Mouse (Mus musculus) hindbrain, embryonic 13.5 days (tissue): Measurements from ENCODE around the gene Eda. TPM values are rescaled to one million over a fixed set of nuclear protein-coding genes. Genes with fewer than 3 reads are reported as not detected.

ENCODE experiments used
- ATAC-seq: fragments of 200-750 bp; cut with Nextera tagmentation; 2 replicates; pipeline ENCODE4 v1.8.0; 2017; ENCODE audit warnings: moderate TSS enrichment; ENCODE audit not compliant: low FRiP score
- H3K27ac ChIP-seq: fragments of 300-500 bp; sonication (generic); 2 replicates; pipeline ENCODE4 v1.5.1; 2015; ENCODE audit warnings: inconsistent platforms, mild to moderate bottlenecking, moderate library complexity
- H3K27me3 ChIP-seq: fragments of 300-500 bp; sonication (generic); 2 replicates; pipeline ENCODE4 v1.6.1; 2015; ENCODE audit warnings: mild to moderate bottlenecking, inconsistent platforms
- H3K36me3 ChIP-seq: fragments of 300-500 bp; sonication (generic); 2 replicates; pipeline ENCODE4 v1.6.1; 2015; ENCODE audit warnings: mild to moderate bottlenecking, inconsistent platforms
- H3K4me1 ChIP-seq: fragments of 300-500 bp; sonication (generic); replicated peaks from 2 replicates; pipeline ENCODE4 v1.6.1; 2015; ENCODE audit warnings: inconsistent platforms
- H3K4me2 ChIP-seq: fragments of 300-500 bp; sonication (generic); 2 replicates; pipeline ENCODE4 v1.6.1; 2015; ENCODE audit warnings: inconsistent platforms, mild to moderate bottlenecking, moderate library complexity
- H3K4me3 ChIP-seq: fragments of 300-500 bp; sonication (generic); 2 replicates; pipeline ENCODE4 v1.5.1; 2015; ENCODE audit warnings: mild to moderate bottlenecking, inconsistent platforms
- H3K9ac ChIP-seq: fragments of 300-500 bp; sonication (generic); 2 replicates; pipeline ENCODE4 v1.6.1; 2015; ENCODE audit warnings: mild to moderate bottlenecking, inconsistent platforms
- H3K9me3 ChIP-seq: fragments of 300-500 bp; sonication (generic); 2 replicates; pipeline ENCODE4 v1.6.1; 2016; ENCODE audit warnings: inconsistent platforms
- WGBS: fragments of 180-500 bp; shearing (Covaris S2); methylation state at CpG from one replicate; pipeline ENCODE4 v1.1.7; 2015; 5-methylcytosine and 5-hydroxymethylcytosine counted together
- polyA plus RNA-seq: library from polyadenylated mRNA; unstranded; fragments of >200 nt; fragmentation: Nextera tagmentation; extraction: Ambion mirVana; gene quantifications from 2 replicates; pipeline ENCODE4 v1.2.1, GENCODE M21; 2015

The Eda gene
- polyA plus RNA-seq, 1 experiment from 2014 or later = 1.4 TPM

GRCm38 (mm10) chrX:100314172-100314902 lies 338.9 kb downstream of the Eda start:
- Histone ChIP-seq H3K4me2 (no peak overlapping the region), H3K36me3 (no peaks in the 10 kb centered on the region)
- ATAC-seq = no peak

GRCm38 (mm10) chrX:100340687-100341086 lies 365.3 kb downstream of the Eda start:
- H3K36me3 ChIP-seq = no peaks in the 10 kb centered on the region
- H3K4me2 ChIP-seq = no peak overlapping the region
- H3K4me3 ChIP-seq = no peak overlapping the region
- H3K27me3 ChIP-seq = 0 out of 2 replicates have a peak, but pooled peaks cover 11% of the 10 kb centered on the region
- no peaks in the 10 kb centered on the region for H3K9me3 ChIP-seq
- ATAC-seq = no peak
- H3K4me1 ChIP-seq = no peaks in the 10 kb centered on the region
- no peak overlapping the region for H3K9ac ChIP-seq
- 90% methylated on average over 2 of the region's 2 CpGs for WGBS
- H3K27ac ChIP-seq = no peak overlapping the region

More at GRCm38 (mm10) chrX:100314172-100314902, 338.9 kb downstream of the Eda start:
- no peak overlapping the region for H3K27ac ChIP-seq
- no peak overlapping the region for H3K9ac ChIP-seq
- no peaks in the 10 kb centered on the region for H3K4me1 ChIP-seq
- no peaks in the 10 kb centered on the region for H3K9me3 ChIP-seq
- H3K4me3 ChIP-seq = no peak overlapping the region
- H3K27me3 ChIP-seq = no peaks in the 10 kb centered on the region

DNA sequence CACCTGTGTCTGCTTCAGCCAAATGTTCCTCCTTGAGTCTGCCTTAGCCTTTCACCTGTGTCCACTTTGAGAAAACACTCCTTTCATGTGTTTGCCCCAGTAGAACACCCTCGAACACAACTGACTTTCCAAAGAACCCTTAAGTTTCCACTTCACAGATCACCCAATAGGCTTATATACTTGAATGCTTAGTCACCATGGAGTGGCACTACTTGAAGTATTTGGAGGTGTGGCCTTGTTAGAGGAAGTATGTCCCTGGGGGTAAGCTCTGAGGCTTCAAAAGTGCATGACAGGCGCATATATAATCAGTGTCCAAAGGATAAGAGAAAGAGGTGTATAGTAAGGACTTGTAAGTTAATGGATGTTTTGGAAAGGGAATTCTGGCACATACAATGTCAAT lies 369.0 kb downstream of the Eda start:
- no peaks in the 10 kb centered on the region for H3K4me1 ChIP-seq
- H3K4me3 ChIP-seq = no peak overlapping the region
- H3K4me2 ChIP-seq = no peak overlapping the region
- WGBS = 85% methylated on average over 2 of the region's 2 CpGs
- no peak overlapping the region for H3K9ac ChIP-seq
- H3K36me3 ChIP-seq = no peaks in the 10 kb centered on the region
- H3K9me3 ChIP-seq = no peaks in the 10 kb centered on the region
- H3K27me3 ChIP-seq = 0 out of 2 replicates have a peak, but pooled peaks cover 11% of the 10 kb centered on the region
- no peak overlapping the region for H3K27ac ChIP-seq
- no peak for ATAC-seq

- Histone ChIP-seq H3K36me3 (no peaks in the 10 kb centered on the region), H3K4me1 (no peaks in the 10 kb centered on the region), H3K27ac (no peak overlapping the region), H3K9me3 (no peaks in the 10 kb centered on the region), H3K4me3 (no peak overlapping the region), H3K9ac (no peak overlapping the region), H3K4me2 (no peak overlapping the region), H3K27me3 (peaks cover 12% of the 10 kb centered on the region; the same call in 1 of the 2 replicates)
- no peak for ATAC-seq
- WGBS = 97% methylated on average over 2 of the region's 2 CpGs
Measured at GRCm38 (mm10) chrX:100356974-100357373, 381.6 kb downstream of the Eda start.

GRCm38 (mm10) chrX:100389887-100390286 lies 414.5 kb downstream of the Eda start:
- peaks cover 4% of the 10 kb centered on the region; the same call in 1 of the 2 replicates for H3K27me3 ChIP-seq
- H3K4me2 ChIP-seq = no peak overlapping the region
- ATAC-seq = no peak
- H3K9me3 ChIP-seq = no peaks in the 10 kb centered on the region
- no peak overlapping the region for H3K27ac ChIP-seq
- no peak overlapping the region for H3K9ac ChIP-seq
- 79% methylated on average over 1 of the region's 1 CpGs for WGBS
- H3K4me3 ChIP-seq = no peak overlapping the region
- peaks cover 4% of the 10 kb centered on the region; the same call in 1 of the 2 replicates for H3K4me1 ChIP-seq
- H3K36me3 ChIP-seq = no peaks in the 10 kb centered on the region

- no peak overlapping the region for H3K9ac ChIP-seq
- peaks cover 4% of the 10 kb centered on the region; the same call in 1 of the 2 replicates for H3K27me3 ChIP-seq
- ATAC-seq = no peak
- WGBS = 34% methylated on average over 6 of the region's 6 CpGs
- no peak overlapping the region for H3K27ac ChIP-seq
- H3K9me3 ChIP-seq = no peaks in the 10 kb centered on the region
- no peak overlapping the region for H3K4me3 ChIP-seq
- H3K4me1 ChIP-seq = peaks cover 4% of the 10 kb centered on the region; the same call in 1 of the 2 replicates
- no peaks in the 10 kb centered on the region for H3K36me3 ChIP-seq
- no peak overlapping the region for H3K4me2 ChIP-seq
Measured at GRCm38 (mm10) chrX:100392304-100392703, 416.9 kb downstream of the Eda start.

DNA sequence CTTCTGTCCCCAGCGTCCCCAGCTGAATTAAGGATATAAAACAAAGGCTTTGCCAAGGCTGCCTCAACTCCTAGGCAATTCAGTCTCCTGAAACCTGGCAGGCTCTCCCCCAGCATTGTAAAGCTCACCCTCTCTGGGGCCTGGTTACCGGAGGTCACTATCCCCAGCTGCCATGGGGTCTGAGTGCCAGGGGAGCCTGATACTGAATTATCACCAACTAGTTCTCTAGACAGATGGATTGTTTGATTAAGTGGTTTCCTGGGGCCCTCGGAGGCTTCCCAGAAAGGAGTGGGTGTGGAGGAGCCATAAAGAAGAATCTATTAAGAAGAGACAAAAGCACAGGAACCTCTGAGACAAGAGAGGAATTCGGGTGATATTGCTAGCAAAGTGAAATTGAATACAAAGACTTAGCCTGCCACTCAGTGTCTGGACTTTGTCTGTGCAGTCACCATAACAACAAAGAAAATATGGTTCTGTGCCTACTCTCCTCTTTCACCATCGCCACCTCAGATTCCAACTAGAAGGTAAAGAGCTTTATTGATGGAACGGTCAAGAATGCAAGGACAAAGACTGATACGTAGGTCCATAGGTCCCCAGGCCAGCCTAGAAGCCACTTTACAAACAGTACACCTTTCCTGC lies 418.9 kb downstream of the Eda start:
- WGBS = 42% methylated on average over 7 of the region's 7 CpGs

GRCm38 (mm10) chrX:100395026-100395425 lies 419.6 kb downstream of the Eda start:
- Histone ChIP-seq H3K4me1 (peaks cover 4% of the 10 kb centered on the region; the same call in 1 of the 2 replicates), H3K4me2 (no peak overlapping the region), H3K27me3 (no peaks in the 10 kb centered on the region; the same call in 1 of the 2 replicates), H3K27ac (no peak overlapping the region), H3K9me3 (no peaks in the 10 kb centered on the region), H3K4me3 (no peak overlapping the region), H3K36me3 (no peaks in the 10 kb centered on the region), H3K9ac (no peak overlapping the region)
- 78% methylated on average over 8 of the region's 8 CpGs for WGBS
- ATAC-seq = no peak

More for the DNA sequence above, 418.9 kb downstream of the Eda start:
- Histone ChIP-seq H3K9me3 (no peaks in the 10 kb centered on the region), H3K27me3 (peaks cover 4% of the 10 kb centered on the region; the same call in 1 of the 2 replicates), H3K4me1 (peaks cover 4% of the 10 kb centered on the region; the same call in 1 of the 2 replicates), H3K4me2 (no peak overlapping the region), H3K36me3 (no peaks in the 10 kb centered on the region), H3K4me3 (no peak overlapping the region), H3K9ac (no peak overlapping the region), H3K27ac (no peak overlapping the region)
- no peak for ATAC-seq

- Histone ChIP-seq H3K9ac (no peak overlapping the region), H3K4me2 (no peak overlapping the region), H3K27me3 (peaks cover 5% of the 10 kb centered on the region; the same call in 1 of the 2 replicates), H3K4me3 (no peak overlapping the region), H3K9me3 (no peaks in the 10 kb centered on the region), H3K4me1 (no peaks in the 10 kb centered on the region), H3K27ac (no peak overlapping the region), H3K36me3 (no peaks in the 10 kb centered on the region)
- ATAC-seq = no peak
Measured at GRCm38 (mm10) chrX:100400900-100401299, 425.5 kb downstream of the Eda start.

GRCm38 (mm10) chrX:100401657-100402056 lies 426.3 kb downstream of the Eda start:
- H3K4me3 ChIP-seq = no peak overlapping the region

DNA sequence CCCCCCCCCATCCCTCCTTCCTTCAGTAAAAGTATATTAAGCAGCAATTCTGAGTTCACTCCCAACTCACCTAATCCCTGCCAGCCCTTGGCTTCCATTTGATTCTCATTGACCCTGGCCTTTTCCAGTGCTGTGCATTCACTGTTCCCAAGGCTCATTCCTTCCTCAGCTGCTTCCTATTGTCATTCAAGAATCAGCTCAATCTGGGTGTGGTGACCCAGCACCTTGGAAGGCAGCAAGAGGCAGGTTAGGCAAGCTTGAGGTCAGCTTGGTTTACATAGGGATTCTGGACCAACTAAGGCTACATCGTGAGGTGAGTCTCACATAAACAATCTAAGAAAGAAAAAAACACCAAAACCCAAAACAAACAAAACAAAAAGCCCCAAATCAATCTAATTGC lies 433.8 kb downstream of the Eda start:
- H3K27me3 ChIP-seq = peaks cover 2% of the 10 kb centered on the region; the same call in 1 of the 2 replicates
- H3K4me3 ChIP-seq = no peak overlapping the region
- no peaks in the 10 kb centered on the region for H3K36me3 ChIP-seq
- no peak overlapping the region for H3K9ac ChIP-seq
- H3K27ac ChIP-seq = no peak overlapping the region
- H3K4me2 ChIP-seq = no peak overlapping the region
- ATAC-seq = no peak
- H3K4me1 ChIP-seq = no peaks in the 10 kb centered on the region
- 77% methylated on average over 1 of the region's 1 CpGs for WGBS
- H3K9me3 ChIP-seq = no peaks in the 10 kb centered on the region

More at GRCm38 (mm10) chrX:100401657-100402056, 426.3 kb downstream of the Eda start:
- H3K36me3 ChIP-seq = no peaks in the 10 kb centered on the region
- WGBS = 89% methylated on average over 5 of the region's 5 CpGs
- no peaks in the 10 kb centered on the region for H3K9me3 ChIP-seq
- no peak overlapping the region for H3K9ac ChIP-seq
- H3K4me1 ChIP-seq = no peaks in the 10 kb centered on the region
- H3K27me3 ChIP-seq = peaks cover 5% of the 10 kb centered on the region; the same call in 1 of the 2 replicates
- ATAC-seq = no peak
- no peak overlapping the region for H3K4me2 ChIP-seq
- no peak overlapping the region for H3K27ac ChIP-seq

GRCm38 (mm10) chrX:100428693-100429092 lies 453.3 kb downstream of the Eda start, which contains the start of gene Otud6a:
Gene Otud6a, plus strand, starts transcription at chrX:100429013.
- Histone ChIP-seq H3K9ac (no peak within 1 kb of the TSS), H3K4me3 (no peak within 1 kb of the TSS), H3K27ac (no peak within 1 kb of the TSS), H3K4me1 (no peaks in the 10 kb centered on the region), H3K36me3 (no peaks in the 10 kb centered on the region), H3K4me2 (no peak within 1 kb of the TSS), H3K27me3 (peaks cover 12% of the 10 kb centered on the region; the same call in 1 of the 2 replicates), H3K9me3 (no peaks in the 10 kb centered on the region)
- WGBS = 89% methylated on average over 21 of the region's 21 CpGs
- no peak for ATAC-seq
